Mouse (Mus musculus) forebrain, embryonic 16.5 days (tissue): ENCODE results near the gene Itprid1. TPM values are rescaled to one million over a fixed set of nuclear protein-coding genes. Genes with fewer than 3 reads are reported as not detected.
A peak's percentile ranks its signal among the peaks of the same experiment; 100 is the strongest.

Source experiments
- ATAC-seq: fragments of 200-750 bp; cut with Nextera tagmentation; 2 replicates; pipeline ENCODE4 v1.8.0; 2017; ENCODE audit warnings: mild to moderate bottlenecking, moderate library complexity
- H3K27ac ChIP-seq: fragments of 300-500 bp; sonication (generic); 2 replicates; pipeline ENCODE4 v1.5.1; 2014; ENCODE audit warnings: low read length, control low read depth
- H3K27me3 ChIP-seq: fragments of 300-500 bp; sonication (generic); replicated peaks from 2 replicates; pipeline ENCODE4 v1.6.1; 2014; ENCODE audit warnings: low read length; ENCODE audit not compliant: control insufficient read depth, insufficient read depth
- H3K36me3 ChIP-seq: fragments of 300-500 bp; sonication (generic); 2 replicates; pipeline ENCODE4 v1.6.1; 2014; ENCODE audit not compliant: control insufficient read depth, insufficient read depth
- H3K4me1 ChIP-seq: fragments of 300-500 bp; sonication (generic); replicated peaks from 2 replicates; pipeline ENCODE4 v1.6.1; 2014; ENCODE audit warnings: low read length; ENCODE audit not compliant: control insufficient read depth, insufficient read depth
- H3K4me2 ChIP-seq: fragments of 300-500 bp; sonication (generic); 2 replicates; pipeline ENCODE4 v1.6.1; 2014; ENCODE audit warnings: mild to moderate bottlenecking, low read length, control low read depth
- H3K4me3 ChIP-seq: fragments of 300-500 bp; sonication (generic); replicated peaks from 2 replicates; pipeline ENCODE4 v1.5.1; 2014; ENCODE audit warnings: mild to moderate bottlenecking, low read length, control low read depth
- H3K9ac ChIP-seq: fragments of 300-500 bp; sonication (generic); replicated peaks from 2 replicates; pipeline ENCODE4 v1.6.1; 2014; ENCODE audit warnings: low read depth, low read length, control low read depth
- H3K9me3 ChIP-seq: fragments of 300-500 bp; sonication (generic); 2 replicates; pipeline ENCODE4 v1.6.1; 2016; ENCODE audit warnings: low read length; ENCODE audit not compliant: control insufficient read depth
- WGBS: fragments of 180-500 bp; shearing (Covaris S2); extraction: QIAGEN DNeasy Blood & Tissue Kit; methylation state at CpG from one replicate; pipeline ENCODE4 v1.1.7; 2014; 5-methylcytosine and 5-hydroxymethylcytosine counted together
- polyA plus RNA-seq: library from polyadenylated mRNA; unstranded; fragments of >200 nt; fragmentation: Nextera tagmentation; extraction: Ambion mirVana; gene quantifications from 2 replicates; pipeline ENCODE4 v1.2.1, GENCODE M21; 2015

Gene Itprid1
- polyA plus RNA-seq, 1 experiment from 2014 or later = 2.9 TPM

- Histone ChIP-seq H3K27ac (no peak overlapping the region), H3K27me3 (no peaks in the 10 kb centered on the region), H3K4me2 (no peak overlapping the region), H3K9me3 (no peaks in the 10 kb centered on the region), H3K9ac (no peak overlapping the region), H3K36me3 (no peaks in the 10 kb centered on the region), H3K4me3 (no peak overlapping the region), H3K4me1 (no peaks in the 10 kb centered on the region)
- no peak for ATAC-seq
- 87% methylated on average over 4 of the region's 4 CpGs for WGBS
Observed at GRCm38 (mm10) chr6:55856085-55856484, 19.4 kb downstream of the Itprid1 start.

- Histone ChIP-seq H3K9ac (no peak overlapping the region), H3K27ac (no peak overlapping the region), H3K4me1 (no peaks in the 10 kb centered on the region), H3K27me3 (no peaks in the 10 kb centered on the region), H3K4me3 (no peak overlapping the region), H3K4me2 (no peak overlapping the region), H3K36me3 (no peaks in the 10 kb centered on the region), H3K9me3 (no peaks in the 10 kb centered on the region)
- 91% methylated on average over 2 of the region's 2 CpGs for WGBS
- no peak for ATAC-seq
Observed at GRCm38 (mm10) chr6:55865206-55865605, 28.5 kb downstream of the Itprid1 start.

GRCm38 (mm10) chr6:55879356-55879960 is 42.8 kb downstream of the Itprid1 start:
- Histone ChIP-seq H3K9ac (no peak overlapping the region), H3K27me3 (no peaks in the 10 kb centered on the region), H3K4me1 (peaks cover 10% of the 10 kb centered on the region), H3K27ac (peak overlapping the region; percentile 91), H3K4me3 (no peak overlapping the region), H3K36me3 (no peaks in the 10 kb centered on the region), H3K4me2 (no peak overlapping the region), H3K9me3 (no peaks in the 10 kb centered on the region)
- 41% methylated on average over 5 of the region's 5 CpGs for WGBS
- ATAC-seq = peak; percentile 92

- Histone ChIP-seq H3K4me3 (no peak overlapping the region), H3K27ac (peak overlapping the region; percentile 91), H3K4me1 (peaks cover 10% of the 10 kb centered on the region), H3K27me3 (no peaks in the 10 kb centered on the region), H3K36me3 (no peaks in the 10 kb centered on the region), H3K9ac (no peak overlapping the region), H3K4me2 (no peak overlapping the region), H3K9me3 (no peaks in the 10 kb centered on the region)
- no peak for ATAC-seq
- WGBS = 12% methylated on average over 3 of the region's 3 CpGs
Observed at GRCm38 (mm10) chr6:55880886-55881285, 44.2 kb downstream of the Itprid1 start.

DNA sequence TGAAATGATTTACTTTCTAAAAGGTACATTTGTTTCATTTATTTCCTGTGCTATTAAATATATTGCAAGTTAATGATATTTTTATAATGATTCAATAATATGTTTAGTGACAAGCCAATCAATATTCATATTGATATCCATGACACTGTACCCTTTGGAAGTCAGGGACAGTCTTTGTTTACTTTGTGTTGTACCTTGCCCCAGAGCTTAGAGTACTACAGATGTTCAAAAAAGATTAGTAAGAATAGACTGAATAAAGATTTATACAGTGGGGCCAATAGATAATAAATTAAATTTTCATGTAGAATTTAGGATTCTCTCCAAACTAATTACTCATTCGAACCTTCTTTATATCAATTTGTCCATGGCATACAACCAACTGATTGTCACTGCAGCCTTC is 50.9 kb downstream of the Itprid1 start:
- Histone ChIP-seq H3K36me3 (no peaks in the 10 kb centered on the region), H3K9me3 (no peaks in the 10 kb centered on the region), H3K4me3 (no peak overlapping the region), H3K27ac (no peak overlapping the region), H3K4me1 (no peaks in the 10 kb centered on the region), H3K27me3 (no peaks in the 10 kb centered on the region), H3K4me2 (no peak overlapping the region), H3K9ac (no peak overlapping the region)
- 66% methylated on average over 1 of the region's 1 CpGs for WGBS
- no peak for ATAC-seq

GRCm38 (mm10) chr6:55901568-55902328 is 65.1 kb downstream of the Itprid1 start:
- Histone ChIP-seq H3K4me1 (0 out of 2 replicates have a peak, but pooled peaks cover 2% of the 10 kb centered on the region), H3K9ac (no peak overlapping the region), H3K27ac (peak overlapping the region; percentile 51), H3K9me3 (no peaks in the 10 kb centered on the region), H3K36me3 (no peaks in the 10 kb centered on the region), H3K4me2 (no peak overlapping the region), H3K27me3 (no peaks in the 10 kb centered on the region; the same call in 1 of the 2 replicates), H3K4me3 (no peak overlapping the region)
- peak; percentile 95 for ATAC-seq
- 51% methylated on average over 5 of the region's 5 CpGs for WGBS

DNA sequence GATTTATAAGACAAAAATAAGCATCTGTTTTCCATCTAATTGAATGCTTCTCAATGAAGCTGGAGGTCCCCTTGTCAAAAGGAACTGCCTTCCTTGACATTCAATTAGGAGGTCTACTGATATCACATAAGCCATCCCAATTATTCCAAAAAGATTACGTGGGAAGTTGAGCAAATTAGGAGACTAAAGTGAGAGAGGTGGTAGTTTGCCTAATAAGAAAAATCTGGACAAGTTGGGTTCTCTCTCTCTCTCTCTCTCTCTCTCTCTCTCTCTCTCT is 65.6 kb downstream of the Itprid1 start:
- Histone ChIP-seq H3K27me3 (no peaks in the 10 kb centered on the region; the same call in 1 of the 2 replicates), H3K36me3 (no peaks in the 10 kb centered on the region), H3K4me2 (no peak overlapping the region), H3K4me1 (0 out of 2 replicates have a peak, but pooled peaks cover 2% of the 10 kb centered on the region), H3K9me3 (no peaks in the 10 kb centered on the region), H3K27ac (no peak overlapping the region), H3K9ac (no peak overlapping the region), H3K4me3 (no peak overlapping the region)
- peak; percentile 86 for ATAC-seq
- WGBS = 10% methylated on average over 1 of the region's 1 CpGs

DNA sequence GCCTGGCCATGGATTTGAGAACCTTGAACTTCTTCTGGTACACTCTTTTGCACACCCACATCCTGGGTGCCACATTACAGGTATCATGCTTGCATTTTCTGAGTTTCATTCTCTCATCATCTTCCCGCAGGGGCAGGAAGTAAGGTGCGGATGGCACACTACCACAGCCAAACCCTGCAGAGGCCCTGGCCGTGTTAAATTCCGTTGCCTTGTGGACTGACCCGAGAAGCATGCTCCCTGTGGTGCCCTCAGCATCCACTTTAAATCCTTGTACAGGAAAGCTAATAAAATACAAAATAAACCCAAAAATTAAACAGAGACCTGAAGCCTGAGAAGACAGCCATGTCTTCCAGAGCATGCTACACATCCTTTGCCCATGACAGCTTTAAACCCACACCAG is 82.5 kb downstream of the Itprid1 start:
- H3K27me3 ChIP-seq = no peaks in the 10 kb centered on the region
- H3K27ac ChIP-seq = peak overlapping the region; percentile 87
- no peak overlapping the region for H3K9ac ChIP-seq
- no peak for ATAC-seq
- peaks cover 13% of the 10 kb centered on the region for H3K4me1 ChIP-seq
- H3K36me3 ChIP-seq = no peaks in the 10 kb centered on the region
- 85% methylated on average over 5 of the region's 5 CpGs for WGBS
- H3K9me3 ChIP-seq = no peaks in the 10 kb centered on the region
- no peak overlapping the region for H3K4me2 ChIP-seq
- no peak overlapping the region for H3K4me3 ChIP-seq

DNA sequence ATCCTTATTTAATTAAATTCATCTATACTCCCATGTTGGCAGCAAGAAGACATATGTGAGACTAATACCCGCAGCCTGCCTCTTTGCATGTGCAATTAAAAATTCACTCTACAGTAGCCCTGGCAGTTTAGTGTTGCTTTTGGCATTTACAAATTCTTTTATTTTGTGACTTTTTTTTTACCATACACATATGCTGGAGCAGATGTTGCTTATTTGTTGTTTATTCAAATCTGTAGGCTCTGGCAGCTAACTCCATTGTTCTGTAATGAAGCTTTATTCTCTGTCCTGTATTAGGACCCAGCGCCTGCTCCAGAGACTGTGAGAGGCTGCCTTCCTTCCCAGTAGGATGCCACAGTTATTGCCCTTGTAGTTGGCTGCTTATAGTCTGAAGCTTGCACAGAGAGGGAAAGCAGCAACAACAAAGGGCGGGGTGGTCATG is 83.6 kb downstream of the Itprid1 start:
- peak; percentile 93 for ATAC-seq

More for the DNA sequence above, 83.6 kb downstream of the Itprid1 start:
- 16% methylated on average over 3 of the region's 3 CpGs for WGBS
- Histone ChIP-seq H3K27me3 (no peaks in the 10 kb centered on the region), H3K27ac (peak overlapping the region; percentile 95), H3K36me3 (no peaks in the 10 kb centered on the region), H3K4me2 (peak overlapping the region; percentile 27), H3K4me1 (peaks cover 13% of the 10 kb centered on the region), H3K9me3 (no peaks in the 10 kb centered on the region), H3K9ac (peak overlapping the region; percentile 48), H3K4me3 (no peak overlapping the region)
